Mouse (Mus musculus) layer of hippocampus, adult 9-11 months (tissue): ENCODE results near the gene Anks4b.

Experiments used
- DNase-seq: peaks from one replicate; pipeline ENCODE4 v3.0.0; 2022

The Anks4b gene

DNA sequence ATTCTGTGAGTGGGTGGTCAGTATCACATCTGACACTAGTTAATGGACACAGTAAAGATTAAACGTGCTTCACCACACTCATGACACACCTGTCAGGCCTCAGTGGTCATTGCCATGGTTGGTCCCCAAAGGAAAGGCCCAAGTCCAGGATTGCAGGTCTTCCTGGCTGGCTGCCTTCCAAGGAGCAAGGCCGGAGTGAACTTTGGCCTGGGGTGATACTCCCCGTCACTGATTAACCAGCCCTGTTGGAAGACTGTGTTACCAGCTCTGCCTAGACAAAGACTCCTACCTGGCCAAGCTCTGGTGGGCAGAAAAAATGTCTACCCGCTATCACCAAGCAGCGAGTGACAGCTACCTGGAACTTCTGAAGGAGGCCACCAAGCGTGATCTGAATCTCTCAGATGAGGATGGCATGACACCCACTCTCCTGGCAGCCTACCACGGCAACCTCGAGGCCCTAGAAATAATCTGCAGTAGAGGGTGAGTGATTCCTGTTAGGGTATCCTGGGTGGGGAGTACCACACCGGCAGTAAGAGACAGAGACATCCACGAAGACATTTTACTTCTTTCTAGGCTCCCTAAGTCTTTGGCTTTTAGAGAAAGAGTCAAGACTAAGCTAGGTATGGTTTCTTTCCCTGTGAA lies at the start of gene Anks4b:
TSS of gene Anks4b (plus strand) at position 256 of the 642 bp plus-strand sequence.
- DNase-seq = no peak

DNA sequence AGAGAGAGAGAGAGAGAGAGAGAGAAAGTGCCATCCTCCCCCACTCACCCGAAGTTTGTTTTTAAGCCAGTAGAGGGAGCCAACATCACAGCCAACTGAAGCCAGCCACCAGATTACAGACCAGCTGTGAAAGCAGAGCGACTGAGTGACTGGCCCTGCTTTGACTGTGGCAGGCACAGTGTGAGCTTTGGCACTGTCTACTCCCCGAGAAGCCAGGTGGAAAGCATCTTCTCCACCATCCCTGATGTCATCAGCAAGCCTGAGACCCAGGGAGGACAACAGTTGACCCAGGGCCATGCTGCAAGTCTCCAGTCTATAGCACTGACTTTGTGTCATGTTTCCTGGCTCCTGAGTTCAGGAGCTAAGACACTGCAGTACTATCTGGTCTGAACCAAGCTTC lies 48.8 kb upstream of the Anks4b start:
- peak; percentile 76 for DNase-seq

DNA sequence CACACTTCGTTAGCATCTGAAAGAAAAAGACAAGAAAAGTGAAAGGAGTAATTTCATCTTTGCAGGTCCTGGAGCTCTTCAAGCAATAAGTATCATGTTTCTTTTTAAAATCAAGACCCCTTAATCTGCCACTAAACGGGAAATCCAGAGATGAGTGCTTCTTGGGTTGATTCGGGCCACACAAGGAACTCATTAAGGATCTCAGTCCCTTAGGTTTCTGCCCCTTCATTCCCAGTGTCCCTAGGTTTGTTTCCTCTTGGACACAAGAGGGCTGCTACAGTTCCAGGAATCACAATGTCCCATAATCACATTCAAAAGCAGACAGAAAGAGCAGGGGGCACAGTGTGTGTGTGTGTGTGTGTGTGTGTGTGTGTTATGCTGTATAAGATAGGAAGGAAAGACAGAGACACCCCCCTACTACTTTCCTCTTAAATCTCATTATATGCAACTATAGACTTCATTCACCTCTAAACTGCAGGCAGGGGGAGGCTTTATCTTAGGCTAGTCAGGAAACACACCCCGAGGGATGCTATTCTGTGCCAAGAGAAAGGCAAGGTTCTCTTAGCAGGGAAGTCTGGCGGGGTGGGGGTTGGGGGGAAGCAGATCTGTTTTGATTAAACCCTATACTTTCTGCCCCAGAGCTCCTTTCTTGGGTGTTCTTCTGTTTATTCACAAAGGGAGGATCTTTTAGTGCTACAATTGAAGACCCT lies 46.5 kb upstream of the Anks4b start:
- no peak for DNase-seq

DNA sequence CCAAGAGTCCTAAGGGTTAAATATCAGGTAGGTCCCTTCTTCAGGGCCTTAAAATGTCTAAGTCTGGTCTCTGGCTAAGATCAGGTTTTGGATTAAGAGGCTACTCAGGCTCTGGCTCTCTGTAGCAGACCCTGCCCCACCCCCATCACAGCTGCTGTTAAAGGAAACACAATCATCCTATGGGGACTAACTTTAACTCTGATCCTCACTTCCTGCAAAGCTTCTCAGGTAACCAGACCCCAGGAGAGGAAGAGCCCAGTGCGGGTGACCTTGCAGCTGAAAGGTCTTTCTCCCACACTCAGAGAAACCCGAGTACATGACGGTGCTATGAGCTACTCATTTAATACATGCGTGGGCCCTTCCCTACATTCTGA lies 46.0 kb upstream of the Anks4b start:
- no peak for DNase-seq

GRCm38 (mm10) chr7:120128951-120129350 lies 44.7 kb upstream of the Anks4b start:
- DNase-seq = peak; percentile 54

DNA sequence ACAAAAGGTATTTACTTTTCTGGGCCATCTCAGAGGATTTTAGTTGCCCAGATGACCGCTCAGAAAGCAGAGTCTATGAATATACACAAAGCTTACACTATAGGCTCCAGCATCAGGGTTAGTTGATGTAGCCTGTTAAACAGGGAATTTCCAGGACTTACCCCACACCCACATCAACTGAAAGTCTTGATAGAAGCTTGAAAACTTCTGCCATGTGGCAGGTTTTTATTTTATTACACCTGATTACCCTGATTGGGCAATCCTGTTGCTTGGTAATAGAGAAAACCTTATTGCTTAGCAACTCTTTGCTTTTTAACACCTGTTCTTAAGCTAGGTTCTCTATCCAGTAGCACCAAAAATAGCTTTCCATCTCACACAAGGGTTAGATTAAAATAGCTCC lies 30.9 kb upstream of the Anks4b start:
- DNase-seq = no peak

DNA sequence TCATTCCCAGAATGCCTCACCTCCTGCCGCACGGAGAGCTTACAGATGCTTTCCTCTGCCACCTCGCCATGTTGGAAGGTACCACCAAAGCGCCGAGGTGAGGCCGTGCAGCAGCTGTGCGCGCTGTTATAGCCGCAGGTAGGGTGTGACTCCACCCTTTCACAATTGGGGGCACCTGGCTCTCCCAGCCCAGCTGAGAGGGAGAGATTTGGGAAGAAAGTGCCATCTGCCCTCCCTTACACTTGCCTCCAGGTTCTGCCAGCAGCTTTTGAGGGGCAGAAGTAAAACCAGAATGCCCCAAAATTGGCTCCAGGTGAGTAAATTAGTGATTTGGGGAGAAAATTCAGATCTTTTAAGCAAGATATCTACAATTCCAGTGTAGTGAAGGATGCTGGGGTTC lies 28.5 kb upstream of the Anks4b start, which contains the start of gene Zp2:
TSS of gene Zp2 (minus strand) at position 101 of the 400 bp plus-strand sequence.
- DNase-seq = no peak

- peak; percentile 38 for DNase-seq
Measured at GRCm38 (mm10) chr7:120150257-120150656, 23.4 kb upstream of the Anks4b start.

DNA sequence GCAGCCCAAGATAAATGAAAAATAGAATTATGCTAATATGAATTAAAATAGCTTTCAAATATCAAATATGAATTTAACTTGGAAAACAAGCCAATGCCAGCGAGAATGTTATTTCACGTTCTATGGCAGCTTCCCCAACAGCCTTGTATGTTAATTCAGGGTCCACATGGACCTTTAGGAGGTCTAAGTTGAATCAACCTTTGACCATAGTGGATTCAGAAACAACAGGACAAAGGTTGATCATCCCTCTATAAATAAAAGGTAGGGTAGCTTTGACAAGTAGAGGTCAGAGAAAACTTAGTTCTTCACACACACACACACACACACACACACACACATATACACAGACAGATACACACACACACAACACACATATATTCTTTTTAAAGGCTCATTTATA lies 22.8 kb upstream of the Anks4b start:
- no peak for DNase-seq

DNA sequence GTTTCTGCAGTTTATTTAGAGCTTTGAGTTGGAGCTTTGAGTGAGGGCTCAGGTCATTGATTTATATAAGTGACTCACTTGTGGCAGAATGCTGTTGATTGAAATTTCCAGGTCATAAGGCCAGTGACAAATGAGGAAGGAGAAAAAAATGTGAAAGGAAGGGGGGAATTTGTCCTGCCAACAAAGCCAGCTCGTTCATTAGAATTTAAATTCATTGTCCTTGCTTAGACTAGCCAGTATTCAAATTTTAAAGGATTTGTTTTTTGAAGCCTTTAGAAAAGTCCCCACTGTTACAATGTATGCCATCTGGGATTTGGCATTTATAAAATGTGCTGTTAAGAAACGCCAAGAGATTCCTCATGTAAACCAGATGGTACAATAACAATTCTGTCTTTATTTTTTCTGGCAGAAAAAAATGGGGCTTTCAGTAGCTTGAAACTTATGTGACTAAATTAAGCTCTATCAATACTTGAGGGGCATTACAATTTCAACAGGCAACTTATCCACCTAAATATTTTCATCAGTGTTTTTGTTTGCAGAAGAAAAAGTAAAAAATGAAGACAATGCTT lies 16.7 kb upstream of the Anks4b start:
- DNase-seq = peak; percentile 18

GRCm38 (mm10) chr7:120157575-120158061 lies 16.0 kb upstream of the Anks4b start:
- DNase-seq = no peak

DNA sequence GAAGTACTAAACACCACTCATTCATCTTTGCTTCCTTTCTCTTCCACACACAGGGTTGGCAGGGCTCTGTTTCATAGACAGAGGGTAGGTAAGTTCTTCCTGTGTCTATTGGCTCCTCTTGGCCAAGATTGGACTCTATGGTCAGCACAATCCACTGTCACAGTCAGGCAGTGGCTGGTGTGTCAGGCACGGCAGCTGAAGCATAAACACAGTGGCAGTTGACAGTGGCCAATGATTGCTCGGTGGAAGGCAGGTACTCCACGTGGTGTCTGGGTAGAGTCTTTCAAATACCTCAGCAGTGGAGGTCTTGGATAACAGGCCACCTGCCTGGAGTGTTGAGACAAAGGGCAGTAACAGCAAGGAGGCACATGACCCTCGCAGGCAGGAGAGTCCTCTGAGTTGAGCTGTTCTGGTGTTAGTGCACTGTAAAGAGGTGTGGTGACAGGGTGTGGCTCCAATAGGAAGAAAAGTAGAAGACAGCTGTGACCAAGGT lies 15.5 kb upstream of the Anks4b start:
- no peak for DNase-seq

DNA sequence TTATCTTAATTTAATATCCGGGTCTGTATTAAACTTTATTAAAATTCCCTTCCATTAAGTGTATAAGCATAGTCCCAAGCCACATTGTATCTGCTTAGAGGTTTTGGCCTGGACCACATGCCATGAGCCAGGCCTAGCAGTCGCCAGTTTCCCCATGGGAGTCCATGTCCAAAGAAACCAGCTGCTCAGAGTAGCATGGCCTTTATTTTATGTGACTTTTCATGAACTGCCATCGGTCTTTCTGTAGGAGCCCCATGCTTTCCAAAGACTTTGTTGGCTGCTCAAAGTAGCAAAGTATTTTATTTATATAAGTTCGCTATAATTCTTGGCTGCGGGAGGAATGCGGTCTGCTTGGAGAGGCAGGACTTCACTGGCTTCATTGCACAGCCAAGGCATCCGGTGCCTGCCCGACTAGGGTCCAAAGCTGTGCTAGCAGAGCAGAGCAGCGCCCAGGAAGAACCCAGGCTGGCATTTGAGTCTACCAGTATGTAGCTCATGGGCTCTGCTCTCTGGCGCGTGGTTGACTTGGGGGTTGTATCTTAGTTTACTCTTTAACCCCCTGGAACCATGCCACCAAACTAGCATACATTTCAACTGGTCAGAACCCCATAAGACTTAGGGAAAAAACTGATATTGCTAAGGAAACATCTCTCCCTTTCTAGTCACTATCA lies 9.9 kb upstream of the Anks4b start:
- no peak for DNase-seq

DNA sequence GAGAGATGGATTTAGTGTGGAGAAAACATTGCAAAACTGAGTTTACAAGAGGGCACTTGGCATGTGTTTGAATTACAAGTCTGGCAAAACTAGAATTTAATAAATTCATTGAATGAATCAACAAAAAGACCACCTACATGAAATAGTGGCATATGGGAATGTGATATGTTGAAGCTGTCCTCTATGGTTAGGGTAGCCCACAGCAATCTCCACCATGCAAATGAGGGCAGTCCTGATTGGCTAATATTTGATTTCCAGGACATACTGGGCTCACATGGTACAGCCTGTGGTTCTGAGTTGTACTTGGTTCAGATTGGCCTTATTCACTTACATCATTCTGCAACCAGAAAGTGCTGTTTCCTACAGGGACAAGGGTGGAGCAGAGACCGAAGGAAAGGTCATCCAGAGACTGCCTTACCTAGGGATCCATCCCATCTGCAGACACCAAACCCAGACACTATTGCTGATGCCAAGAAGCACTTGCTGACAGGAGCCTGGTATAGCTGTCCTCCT lies 1.4 kb upstream of the Anks4b start:
- DNase-seq = no peak

DNA sequence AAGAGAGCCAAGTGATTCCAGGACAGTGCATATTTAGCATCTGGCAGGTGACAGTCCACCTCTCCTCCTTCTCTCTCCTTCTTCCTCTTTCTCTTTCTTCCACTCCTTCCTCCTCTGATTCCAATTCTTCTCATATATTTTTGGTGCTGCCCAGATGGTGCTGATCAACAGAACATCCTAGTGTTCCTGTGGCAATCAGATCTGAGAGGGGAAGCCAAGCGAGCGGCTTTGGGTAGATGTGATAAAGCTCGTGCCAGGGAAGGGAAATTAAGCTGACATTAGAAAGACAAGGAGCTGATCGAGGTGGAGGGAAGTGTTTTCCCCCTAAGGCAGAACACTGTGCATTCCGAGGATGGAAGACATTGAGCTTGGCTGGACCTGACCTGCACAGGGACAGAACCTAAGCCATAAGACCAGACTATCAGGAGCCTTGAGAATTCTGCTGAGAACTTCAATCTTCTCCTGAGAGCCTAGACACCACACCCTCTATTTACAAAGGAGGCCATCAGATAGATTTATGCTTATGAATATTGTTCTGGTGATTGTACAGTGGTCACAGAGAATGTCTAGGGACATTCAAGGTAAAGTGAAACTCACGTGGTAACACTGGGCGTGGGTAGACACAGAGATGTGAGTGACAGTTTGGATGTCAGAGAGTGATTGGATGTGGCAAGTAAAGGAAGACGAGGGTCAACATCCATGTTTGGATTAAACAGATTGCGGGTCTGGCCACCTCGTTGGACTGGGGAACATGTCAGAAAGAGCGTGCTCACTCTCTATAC lies 1.3 kb downstream of the Anks4b start:
- peak; percentile 44 for DNase-seq

- no peak for DNase-seq
Measured at GRCm38 (mm10) chr7:120177611-120178010, 4.0 kb downstream of the Anks4b start.

DNA sequence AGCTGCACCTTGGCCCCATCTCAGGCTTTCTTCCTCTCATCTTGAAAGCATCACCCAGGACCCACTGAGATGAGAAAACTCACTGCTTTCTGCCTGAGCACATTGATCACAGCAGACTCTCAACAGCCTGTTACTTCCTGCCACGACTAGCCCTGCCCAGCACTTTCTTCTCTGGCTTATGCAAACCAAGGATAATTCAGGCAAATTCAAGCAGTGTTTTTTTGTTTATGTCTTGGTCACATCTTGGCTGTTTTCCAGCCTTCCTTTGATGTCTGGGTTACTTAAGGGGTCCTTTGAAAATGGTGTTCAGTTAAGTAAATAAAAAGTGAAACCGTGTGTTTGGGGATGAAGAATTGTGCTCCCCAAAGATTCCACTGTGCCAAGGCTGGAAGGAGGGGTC lies 5.3 kb downstream of the Anks4b start:
- no peak for DNase-seq

GRCm38 (mm10) chr7:120180547-120180946 lies 6.9 kb downstream of the Anks4b start:
- no peak for DNase-seq

- DNase-seq = no peak
Measured at GRCm38 (mm10) chr7:120181401-120182230, 8.0 kb downstream of the Anks4b start.

DNA sequence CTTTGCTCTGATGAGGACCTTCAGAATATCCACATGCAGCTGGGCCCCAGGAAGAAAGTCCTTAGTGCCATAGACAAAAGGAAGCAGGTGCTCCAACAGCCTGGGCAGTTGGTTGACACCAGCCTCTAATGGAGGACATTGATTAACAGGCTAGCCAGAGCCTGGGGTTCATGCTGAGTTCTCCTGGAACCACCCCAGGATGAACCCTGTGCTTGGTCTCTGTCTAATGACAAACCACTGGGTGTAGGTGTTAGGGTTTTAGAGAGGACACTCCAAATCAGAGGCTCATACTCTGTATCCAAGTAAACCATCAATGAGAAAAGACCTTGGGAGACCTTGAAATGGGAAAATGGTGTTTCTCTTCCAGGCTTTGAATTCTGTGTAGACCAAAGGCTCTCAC lies 9.2 kb downstream of the Anks4b start:
- DNase-seq = no peak

DNA sequence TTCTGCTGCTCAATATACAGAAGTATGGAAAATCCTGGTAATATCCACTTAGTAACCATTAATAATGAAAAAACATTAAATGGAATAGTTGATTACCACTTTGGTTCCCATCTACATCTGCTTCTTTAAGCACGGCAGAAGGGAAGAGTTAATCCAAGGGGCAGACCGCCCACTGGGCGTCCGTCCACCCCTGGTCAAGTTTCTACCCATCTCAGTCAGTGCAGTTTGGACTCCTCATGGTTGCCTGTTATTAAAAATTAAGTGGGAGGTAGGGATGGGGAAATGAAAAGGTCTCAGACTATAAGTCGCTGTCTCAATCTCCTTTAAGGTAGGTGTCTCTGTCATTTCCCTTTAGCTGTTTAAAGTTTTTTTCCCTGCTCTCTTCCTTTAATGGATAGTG lies 15.3 kb downstream of the Anks4b start:
- no peak for DNase-seq
